Mouse (Mus musculus) urinary bladder, adult 18-20 months (tissue): ENCODE results near the gene Arfgef3.
"Not testable (repeated sequence)": the region's sequence is repeated elsewhere in the genome, so short reads cannot be mapped to it uniquely, and the experiment has no call there.

Experiments
- DNase-seq, 2 experiments: peaks; one replicate each; pipeline ENCODE4 v3.0.0; 2022; ENCODE audit warnings: low spot score in 2 of 2, mixed read lengths in 2 of 2

The Arfgef3 gene

GRCm38 (mm10) chr10:18681385-18681954 lies 62.3 kb downstream of the Arfgef3 start:
- no peak for DNase-seq

GRCm38 (mm10) chr10:18680661-18681384 lies 62.9 kb downstream of the Arfgef3 start:
- DNase-seq: no peak

- no peak for DNase-seq
These were observed 64.9 kb downstream of the Arfgef3 start for GRCm38 (mm10) chr10:18678836-18679235.

GRCm38 (mm10) chr10:18664794-18665193 lies 79.0 kb downstream of the Arfgef3 start:
- no peak for DNase-seq

- DNase-seq: no peak
These were observed 79.7 kb downstream of the Arfgef3 start for GRCm38 (mm10) chr10:18664016-18664415.

- no peak for DNase-seq
These were observed 82.0 kb downstream of the Arfgef3 start for GRCm38 (mm10) chr10:18661606-18662220.

GRCm38 (mm10) chr10:18660998-18661397 lies 82.8 kb downstream of the Arfgef3 start:
- no peak for DNase-seq

- no peak for DNase-seq
These were observed 86.2 kb downstream of the Arfgef3 start for GRCm38 (mm10) chr10:18657588-18657987.

- DNase-seq: no peak
These were observed 96.7 kb downstream of the Arfgef3 start for GRCm38 (mm10) chr10:18647069-18647468.

- DNase-seq: no peak
These were observed 97.7 kb downstream of the Arfgef3 start for GRCm38 (mm10) chr10:18646035-18646434.

GRCm38 (mm10) chr10:18644346-18644745 lies 99.4 kb downstream of the Arfgef3 start:
- no peak for DNase-seq

- DNase-seq: no peak
These were observed 100.2 kb downstream of the Arfgef3 start for GRCm38 (mm10) chr10:18643506-18643905.

GRCm38 (mm10) chr10:18642854-18643253 lies 100.9 kb downstream of the Arfgef3 start:
- no peak for DNase-seq

GRCm38 (mm10) chr10:18640596-18640995 lies 103.2 kb downstream of the Arfgef3 start:
- no peak for DNase-seq

GRCm38 (mm10) chr10:18635450-18635849 lies 108.3 kb downstream of the Arfgef3 start:
- DNase-seq: no peak

GRCm38 (mm10) chr10:18634405-18634985 lies 109.3 kb downstream of the Arfgef3 start:
- DNase-seq: no peak

GRCm38 (mm10) chr10:18630498-18630897 lies 113.3 kb downstream of the Arfgef3 start:
- DNase-seq: no peak

- DNase-seq: no peak
These were observed 116.2 kb downstream of the Arfgef3 start for GRCm38 (mm10) chr10:18627530-18627929.

GRCm38 (mm10) chr10:18612796-18613195 lies 131.0 kb downstream of the Arfgef3 start:
- no peak for DNase-seq

- not testable (repeated sequence) for DNase-seq
These were observed 138.8 kb downstream of the Arfgef3 start for GRCm38 (mm10) chr10:18604827-18605535.

- peak; percentile 40 to 71 for DNase-seq
These were observed 141.7 kb downstream of the Arfgef3 start for GRCm38 (mm10) chr10:18602030-18602429.

GRCm38 (mm10) chr10:18597601-18598000 lies 146.1 kb downstream of the Arfgef3 start:
- no peak for DNase-seq
